Mouse (Mus musculus) liver, adult 2 months (tissue): Measurements from ENCODE around the gene Slc7a6. TPM values are rescaled to one million over a fixed set of nuclear protein-coding genes. Genes with fewer than 3 reads are reported as not detected.

ENCODE experiments used
- DNase-seq: peaks from one replicate; pipeline ENCODE4 v3.0.0-alpha.2; 2011; ENCODE audit warnings: low read depth, low spot score; ENCODE audit errors: extremely low read depth
- H3K27ac ChIP-seq: fragments of 200-500 bp; replicated peaks from 2 replicates; pipeline ENCODE4 v1.5.1; 2012; ENCODE audit warnings: low read depth, mild to moderate bottlenecking, control low read depth, inconsistent platforms, low read length; ENCODE audit not compliant: insufficient read depth
- H3K27me3 ChIP-seq: fragments of 200-500 bp; 2 replicates; pipeline ENCODE4 v1.6.1; 2012; ENCODE audit warnings: mild to moderate bottlenecking, moderate library complexity, low read length, inconsistent platforms; ENCODE audit not compliant: control insufficient read depth, insufficient read depth
- H3K36me3 ChIP-seq: fragments of 200-500 bp; 2 replicates; pipeline ENCODE4 v1.6.1; 2012; ENCODE audit warnings: low read length, inconsistent platforms; ENCODE audit not compliant: control insufficient read depth, insufficient read depth
- H3K4me1 ChIP-seq: fragments of 200-500 bp; 2 replicates; pipeline ENCODE4 v1.6.1; 2011; ENCODE audit warnings: low read length; ENCODE audit not compliant: control insufficient read depth, insufficient read depth
- H3K4me3 ChIP-seq: fragments of 200-500 bp; 2 replicates; pipeline ENCODE4 v1.5.1; 2011; ENCODE audit warnings: low read depth, mild to moderate bottlenecking, control low read depth, low read length, moderate library complexity; ENCODE audit not compliant: insufficient read depth
- H3K79me2 ChIP-seq: fragments of 200-500 bp; 2 replicates; pipeline ENCODE4 v1.6.1; 2012; ENCODE audit warnings: inconsistent platforms, mild to moderate bottlenecking, low read length, moderate library complexity; ENCODE audit not compliant: control insufficient read depth, insufficient read depth
- H3K9ac ChIP-seq: fragments of 200-500 bp; 2 replicates; pipeline ENCODE4 v1.6.1; 2012; ENCODE audit warnings: low read depth, mild to moderate bottlenecking, control low read depth, inconsistent platforms, low read length
- CTCF ChIP-seq: fragments of 200-500 bp; IDR thresholded peaks from 2 replicates; pipeline ENCODE4 v1.5.1; 2011; ENCODE audit warnings: low read depth, low read length, control low read depth
- POLR2A ChIP-seq: fragments of 200-500 bp; IDR thresholded peaks from 2 replicates; pipeline ENCODE4 v1.6.1; 2011; ENCODE audit warnings: low read length, control low read depth; ENCODE audit not compliant: insufficient read depth; ENCODE audit errors: extremely low read depth
- WGBS: fragments of 180-500 bp; shearing (Covaris S2); methylation state at CpG from one replicate; pipeline ENCODE4 v1.1.7; 2018; 5-methylcytosine and 5-hydroxymethylcytosine counted together
- polyA plus RNA-seq: library from polyadenylated mRNA; depleted of rRNA; stranded (reverse); fragments of >200 nt; gene quantifications from 2 replicates; pipeline ENCODE4 v1.2.3, GENCODE M21; 2012; rRNA removed
- total RNA-seq: library from RNA; depleted of rRNA; stranded (reverse); fragments of >200 nt; gene quantifications from 2 replicates; pipeline ENCODE4 v1.2.3, GENCODE M21; 2014; rRNA removed

The Slc7a6 gene
- 0.09 and 0.27 TPM in 2 replicates for total RNA-seq
- 0.21 and 0.91 TPM in 2 replicates for polyA plus RNA-seq

- 2% methylated on average over 59 of the region's 59 CpGs for WGBS
- no peaks in the 10 kb centered on the region for H3K36me3 ChIP-seq
Observed at GRCm38 (mm10) chr8:106168356-106169016, at the start of gene Slc7a6. TSS of gene Slc7a6 (plus strand) at chr8:106168857.

GRCm38 (mm10) chr8:106123443-106123842 is 45.2 kb upstream of the Slc7a6 start:
- no peaks in the 10 kb centered on the region; the same call in 1 of the 2 replicates for H3K4me1 ChIP-seq
- H3K27ac ChIP-seq, result no peak overlapping the region
- H3K36me3 ChIP-seq, result peaks cover 16% of the 10 kb centered on the region
- H3K27me3 ChIP-seq, result no peaks in the 10 kb centered on the region
- no peak overlapping the region for H3K4me3 ChIP-seq
- no peak for TF ChIP-seq POLR2A
- no peak for TF ChIP-seq CTCF
- WGBS, result 86% methylated on average over 3 of the region's 3 CpGs
- H3K9ac ChIP-seq, result no peak overlapping the region
- DNase-seq, result no peak
- H3K79me2 ChIP-seq, result no peaks in the 10 kb centered on the region; the same call in 1 of the 2 replicates

More at GRCm38 (mm10) chr8:106168356-106169016, at the start of gene Slc7a6:
- TF ChIP-seq POLR2A (no peak), CTCF (no peak)
- DNase-seq, result no peak
- Histone ChIP-seq H3K27me3 (peaks cover 11% of the 10 kb centered on the region), H3K79me2 (no peaks in the 10 kb centered on the region), H3K9ac (peak within 1 kb of the TSS; percentile 69), H3K4me3 (peak within 1 kb of the TSS; percentile 80), H3K4me1 (peaks cover 7% of the 10 kb centered on the region; the same call in 1 of the 2 replicates), H3K27ac (no peak within 1 kb of the TSS)

GRCm38 (mm10) chr8:106126055-106126454 is 42.6 kb upstream of the Slc7a6 start:
- H3K4me1 ChIP-seq, result peaks cover 15% of the 10 kb centered on the region
- WGBS, result 88% methylated on average over 1 of the region's 1 CpGs
- no peak overlapping the region for H3K4me3 ChIP-seq
- H3K27me3 ChIP-seq, result no peaks in the 10 kb centered on the region
- H3K79me2 ChIP-seq, result no peaks in the 10 kb centered on the region
- H3K27ac ChIP-seq, result no peak overlapping the region
- peak; percentile 54 for DNase-seq
- TF ChIP-seq POLR2A (no peak), CTCF (no peak)
- H3K36me3 ChIP-seq, result peaks cover 21% of the 10 kb centered on the region
- no peak overlapping the region for H3K9ac ChIP-seq

- DNase-seq, result no peak
- Histone ChIP-seq H3K27ac (no peak overlapping the region), H3K4me1 (peaks cover 21% of the 10 kb centered on the region), H3K36me3 (peaks cover 30% of the 10 kb centered on the region), H3K9ac (no peak overlapping the region), H3K4me3 (no peak overlapping the region), H3K79me2 (no peaks in the 10 kb centered on the region), H3K27me3 (no peaks in the 10 kb centered on the region)
- TF ChIP-seq POLR2A, result no peak
- no peak for TF ChIP-seq CTCF
- WGBS, result 62% methylated on average over 3 of the region's 3 CpGs
Observed at GRCm38 (mm10) chr8:106127054-106127453, 41.6 kb upstream of the Slc7a6 start.

- Histone ChIP-seq H3K36me3 (peaks cover 36% of the 10 kb centered on the region), H3K27ac (no peak overlapping the region), H3K4me1 (peaks cover 29% of the 10 kb centered on the region), H3K4me3 (no peak overlapping the region), H3K27me3 (no peaks in the 10 kb centered on the region), H3K79me2 (no peaks in the 10 kb centered on the region), H3K9ac (no peak overlapping the region)
- TF ChIP-seq CTCF (no peak), POLR2A (no peak)
- no peak for DNase-seq
- 95% methylated on average over 10 of the region's 10 CpGs for WGBS
Observed at GRCm38 (mm10) chr8:106127882-106128410, 40.7 kb upstream of the Slc7a6 start.
